25 mouse cellular contexts compared by ENCODE assay signal in genomic region chr3:95630856-95631255, GRCm38 (mm10).
"Had no signal": no experiment of that assay in that cellular context is flagged by ENCODE, and none has a peak within 500 bp of the region (broad histone marks: within the 10 kb centered on the region; RNA-seq: fewer than 3 reads in every experiment).

No protein-coding gene starts in this region.

- H3K4me2 ChIP-seq: heart, embryonic 13.5 days; heart, embryonic 15.5 days; hindbrain, embryonic 12.5 days; hindbrain, embryonic 14.5 days; intestine, embryonic 15.5 days; limb, embryonic 12.5 days; liver, embryonic 12.5 days had no signal

- H3K9ac ChIP-seq: forebrain, postnatal 0 days; heart, embryonic 13.5 days; heart, embryonic 15.5 days; hindbrain, embryonic 12.5 days; hindbrain, embryonic 14.5 days; intestine, embryonic 15.5 days; limb, embryonic 12.5 days; liver, embryonic 12.5 days had no signal

- H3K9me3 ChIP-seq: heart, embryonic 10.5 days; heart, embryonic 13.5 days; heart, embryonic 15.5 days; hindbrain, embryonic 10.5 days; hindbrain, embryonic 12.5 days; intestine, embryonic 15.5 days; limb, embryonic 10.5 days; limb, embryonic 12.5 days; liver, embryonic 12.5 days had no signal

- H3K4me3 ChIP-seq: heart, embryonic 10.5 days; heart, embryonic 13.5 days; heart, embryonic 15.5 days; hindbrain, embryonic 10.5 days; hindbrain, embryonic 12.5 days; intestine, embryonic 15.5 days; limb, embryonic 10.5 days; limb, embryonic 12.5 days; liver, embryonic 12.5 days had no signal

- ATAC-seq: forebrain, postnatal 0 days; hindbrain, embryonic 16.5 days; inflammation-experienced regulatory T-cells, adult 6 months; intestine, embryonic 15.5 days; intestine, postnatal 0 days; liver, embryonic 12.5 days had no signal

- H3K27me3 ChIP-seq: heart, embryonic 13.5 days; heart, embryonic 15.5 days; hindbrain, embryonic 12.5 days; intestine, embryonic 15.5 days; limb, embryonic 12.5 days; liver, embryonic 12.5 days had no signal

- DNase-seq: forebrain, postnatal 0 days; gastrocnemius, postnatal 14 days; gastrocnemius, postnatal 36 days; heart, adult 18-20 months; heart, postnatal 14 days; heart, postnatal 4 days; kidney, adult 18-20 months; kidney, adult 8-10 months; kidney, postnatal 10 days; kidney, postnatal 25 days; kidney, postnatal 4 days; liver had no signal

- H3K27ac ChIP-seq: heart, embryonic 10.5 days; heart, embryonic 13.5 days; heart, embryonic 15.5 days; hindbrain, embryonic 10.5 days; hindbrain, embryonic 12.5 days; hindbrain, embryonic 14.5 days; intestine, embryonic 15.5 days; limb, embryonic 10.5 days; limb, embryonic 12.5 days had no signal
